In genomic region chr13:28958211-28959067, GRCm38 (mm10) we compare ENCODE assay signal across 8 mouse cellular contexts. TPM values are rescaled to one million over a fixed set of nuclear protein-coding genes. Genes with fewer than 3 reads are reported as not detected.
DNase-seq lines count a peak whose midpoint lies in the region; ATAC-seq lines count a peak whose summit lies in the region.

No protein-coding gene starts in this region.

- whole genome bisulfite sequencing in hindbrain, embryonic 16.5 days: under 1% methylated on average over 54 of the region's 54 CpGs

- peak overlapping the region; percentile 93 for H3K27ac ChIP-seq in hindbrain, embryonic 16.5 days (ENCODE audit: low read depth, low read length)

- H3K27me3 ChIP-seq in hindbrain, embryonic 16.5 days (replicated peaks; ENCODE audit: control insufficient read depth, insufficient read depth, low read length): no peaks in the 10 kb centered on the region

- no peaks in the 10 kb centered on the region for H3K36me3 ChIP-seq in hindbrain, embryonic 16.5 days (ENCODE audit: control insufficient read depth, insufficient read depth, low read length)

- intact Hi-C loops in left cerebral cortex, postnatal 14 days (cut with DNase I): loop anchor here (2.0 to 10.0 kb wide), 4 partner anchors 59 to 880 kb away; no protein-coding TSS in a partner anchor

- peak; percentile 71 for ATAC-seq in hindbrain, embryonic 16.5 days
- ATAC-seq in megakaryocyte progenitor cell, adult 5-6 weeks (replicated peaks; ENCODE audit: poor library complexity): peak; percentile 38

- H3K9ac ChIP-seq in hindbrain, embryonic 16.5 days (ENCODE audit: low read depth, low read length): peak overlapping the region; percentile 78

- peak; percentile 44 for DNase-seq in T-cell, adult 2 months (ENCODE audit: low spot score)
- peak; percentile 58 to 63 for DNase-seq in cerebellum, postnatal 36 days
- peak; percentile 53 for DNase-seq in gastrocnemius, adult 18-20 months (ENCODE audit: low spot score)
- DNase-seq in left cerebral cortex, postnatal 14 days (ENCODE audit: low spot score in 2 of 2): peak; percentile 70 to 74
- peak; percentile 74 for DNase-seq in right cerebral cortex, postnatal 4 days
- peak; percentile 79 to 83 for DNase-seq in urinary bladder, postnatal 4 days (ENCODE audit: low spot score in 2 of 2)

- peak overlapping the region; percentile 68 for H3K4me3 ChIP-seq in hindbrain, embryonic 16.5 days (ENCODE audit: low read length)

- H3K9me3 ChIP-seq in hindbrain, embryonic 16.5 days (ENCODE audit: control insufficient read depth, low read length): no peaks in the 10 kb centered on the region

- peak overlapping the region; percentile 91 for H3K4me2 ChIP-seq in hindbrain, embryonic 16.5 days (ENCODE audit: low read length)

- peaks cover 12% of the 10 kb centered on the region for H3K4me1 ChIP-seq in hindbrain, embryonic 16.5 days (ENCODE audit: control insufficient read depth, insufficient read depth, low read depth, low read length)

RNA-seq across cellular contexts. Expression of gene Sox4, which starts 4.9 kb away (rescaled TPM):
- total RNA-seq in gastrocnemius, adult 18-20 months (2021): 10 to 100 TPM in 1 of 2 experiments, 1 to 10 TPM in 1; 1.7 to 11.8 TPM
- polyA plus RNA-seq in hindbrain, embryonic 16.5 days (2015; fragmentation: Nextera tagmentation; extraction: Ambion mirVana): 65.4 and 105 TPM in 2 replicates
- 10 to 100 TPM; 33.1 to 43.8 TPM for total RNA-seq in left cerebral cortex, postnatal 14 days (2021)
- 27.6 and 35.4 TPM in 2 replicates for total RNA-seq in megakaryocyte progenitor cell, adult 5-6 weeks (2015)
- total RNA-seq in megakaryocyte progenitor cell, adult 5-6 weeks (2017): 34.8 and 47.8 TPM in 2 replicates

Comparison
In these comparisons a context has a peak if more than half of its experiments do, and no peak if none do; other contexts are left out.
1. Peak in every context shown above with its lines: DNase-seq, ATAC-seq, H3K4me3 ChIP-seq and H3K27ac ChIP-seq.